Mouse (Mus musculus) heart, embryonic 12.5 days (tissue): ENCODE measurements around the gene Fbxw7. TPM values are rescaled to one million over a fixed set of nuclear protein-coding genes. Genes with fewer than 3 reads are reported as not detected.

Experiments
- ATAC-seq: fragments of 200-750 bp; cut with Nextera tagmentation; 2 replicates; pipeline ENCODE4 v1.8.0; 2017; ENCODE audit warnings: moderate TSS enrichment, moderate library complexity; ENCODE audit not compliant: insufficient number of reproducible peaks, low FRiP score
- H3K27ac ChIP-seq: fragments of 300-500 bp; sonication (generic); 2 replicates; pipeline ENCODE4 v1.5.1; 2016; ENCODE audit warnings: mild to moderate bottlenecking, moderate library complexity; ENCODE audit not compliant: poor library complexity, severe bottlenecking
- H3K27me3 ChIP-seq: fragments of 300-500 bp; sonication (generic); replicated peaks from 2 replicates; pipeline ENCODE4 v1.6.1; 2016; ENCODE audit warnings: mild to moderate bottlenecking, moderate library complexity
- H3K36me3 ChIP-seq: fragments of 300-500 bp; sonication (generic); 2 replicates; pipeline ENCODE4 v1.6.1; 2016; ENCODE audit warnings: mild to moderate bottlenecking, moderate library complexity
- H3K4me1 ChIP-seq: fragments of 300-500 bp; sonication (generic); replicated peaks from 2 replicates; pipeline ENCODE4 v1.6.1; 2016; ENCODE audit warnings: mild to moderate bottlenecking
- H3K4me2 ChIP-seq: fragments of 300-500 bp; sonication (generic); 2 replicates; pipeline ENCODE4 v1.6.1; 2016; ENCODE audit warnings: mild to moderate bottlenecking, moderate library complexity
- H3K4me3 ChIP-seq: fragments of 300-500 bp; sonication (generic); 2 replicates; pipeline ENCODE4 v1.5.1; 2016; ENCODE audit warnings: mild to moderate bottlenecking
- H3K9ac ChIP-seq: fragments of 300-500 bp; sonication (generic); 2 replicates; pipeline ENCODE4 v1.6.1; 2016; ENCODE audit warnings: mild to moderate bottlenecking, moderate library complexity
- H3K9me3 ChIP-seq: fragments of 300-500 bp; sonication (generic); replicated peaks from 2 replicates; pipeline ENCODE4 v1.6.1; 2016; ENCODE audit warnings: mild to moderate bottlenecking, moderate library complexity
- whole genome bisulfite sequencing: fragments of 180-500 bp; shearing (Covaris S2); methylation state at CpG from one replicate; pipeline ENCODE4 v1.1.7; 2016; 5-methylcytosine and 5-hydroxymethylcytosine counted together
- polyA plus RNA-seq: library from polyadenylated mRNA; unstranded; fragments of >200 nt; fragmentation: Nextera tagmentation; extraction: Ambion mirVana; gene quantifications from 2 replicates; pipeline ENCODE4 v1.2.1, GENCODE M21; 2016

Gene Fbxw7
- polyA plus RNA-seq, 1 experiment from 2014 or later, result 6.9 TPM

DNA sequence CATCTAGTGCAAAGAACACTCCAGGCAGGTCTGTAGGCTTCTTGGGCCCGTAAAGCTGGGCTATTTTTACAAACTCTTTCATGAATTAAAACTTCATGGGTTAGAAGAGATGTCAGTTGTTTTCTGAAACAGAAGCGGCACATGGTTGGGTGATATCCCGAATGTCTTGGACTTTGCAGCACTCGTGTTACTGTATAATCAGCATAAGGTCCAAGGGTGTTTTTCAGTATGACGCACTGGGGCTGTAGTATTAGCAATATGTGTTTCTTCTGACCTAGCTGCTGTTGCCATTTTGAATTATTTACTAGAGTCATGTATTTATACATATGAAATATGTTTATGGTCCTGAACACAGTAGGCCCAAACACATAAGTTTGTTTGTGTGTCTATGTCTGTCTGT lies 111.1 kb downstream of the Fbxw7 start:
- no peaks in the 10 kb centered on the region for H3K36me3 ChIP-seq
- WGBS, result 81% methylated on average over 5 of the region's 5 CpGs
- peak overlapping the region; percentile 5; the same call in 1 of the 2 replicates for H3K4me3 ChIP-seq
- no peaks in the 10 kb centered on the region for H3K9me3 ChIP-seq
- no peak for ATAC-seq
- H3K27ac ChIP-seq, result no peak overlapping the region
- H3K4me2 ChIP-seq, result peak overlapping the region; percentile 39
- 0 out of 2 replicates have a peak overlapping the region, but pooled peaks have one; percentile 17 for H3K9ac ChIP-seq
- H3K4me1 ChIP-seq, result peaks cover 17% of the 10 kb centered on the region
- H3K27me3 ChIP-seq, result no peaks in the 10 kb centered on the region

DNA sequence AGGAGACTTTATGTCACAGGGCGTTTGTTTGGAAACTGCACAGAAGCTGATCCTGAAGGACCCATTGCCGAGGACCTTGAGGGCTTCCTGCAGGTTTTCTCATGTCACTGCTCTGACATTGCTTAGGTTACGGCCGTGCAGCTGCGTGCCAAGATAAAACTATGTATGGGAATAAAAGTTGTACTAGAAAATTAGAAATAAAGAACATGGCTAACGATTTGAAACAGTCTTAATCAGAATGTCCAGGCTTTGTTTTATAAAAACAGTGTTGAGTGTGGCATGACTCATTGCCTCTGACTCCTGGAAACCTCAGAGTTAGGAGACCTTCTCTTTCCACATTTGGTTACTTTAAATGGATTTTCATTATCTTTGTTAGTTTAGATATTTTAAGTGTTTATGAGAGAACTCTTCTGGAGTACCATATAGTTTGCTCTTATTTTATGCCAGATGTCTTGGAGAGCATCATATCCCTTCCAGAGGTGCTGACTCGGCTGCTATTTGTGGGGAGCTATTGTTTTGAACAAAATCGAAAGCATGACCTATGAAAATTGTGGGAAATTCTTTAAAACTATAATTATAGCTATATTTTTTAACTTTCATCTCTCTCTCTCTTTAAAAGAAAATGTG lies 112.2 kb downstream of the Fbxw7 start:
- H3K4me2 ChIP-seq, result no peak overlapping the region

DNA sequence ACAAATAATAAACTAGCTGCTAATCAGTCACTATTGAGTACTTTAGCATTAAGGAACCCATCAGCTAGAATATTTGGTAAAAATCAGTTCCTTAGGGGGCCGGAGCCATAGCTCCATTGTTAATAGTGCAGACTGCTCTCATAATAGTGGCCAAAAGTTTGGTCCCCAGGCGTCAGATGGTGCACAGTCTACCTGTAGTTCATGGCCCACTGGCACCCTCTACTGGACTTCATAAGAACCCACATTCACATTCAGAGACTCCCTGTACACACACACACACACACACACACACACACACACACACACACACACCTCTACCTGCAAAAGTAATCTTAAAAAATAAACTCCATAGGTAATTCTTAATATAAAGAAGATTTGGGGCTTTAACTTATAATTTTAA lies 112.8 kb downstream of the Fbxw7 start:
- no peak overlapping the region for H3K4me3 ChIP-seq
- H3K4me1 ChIP-seq, result peaks cover 16% of the 10 kb centered on the region
- H3K27me3 ChIP-seq, result no peaks in the 10 kb centered on the region
- H3K4me2 ChIP-seq, result no peak overlapping the region
- no peak overlapping the region for H3K9ac ChIP-seq
- WGBS, result 78% methylated on average over 2 of the region's 2 CpGs
- H3K36me3 ChIP-seq, result no peaks in the 10 kb centered on the region
- no peak for ATAC-seq
- no peaks in the 10 kb centered on the region for H3K9me3 ChIP-seq
- H3K27ac ChIP-seq, result no peak overlapping the region

More for the DNA sequence above, 112.2 kb downstream of the Fbxw7 start:
- Histone ChIP-seq H3K4me3 (no peak overlapping the region), H3K36me3 (no peaks in the 10 kb centered on the region), H3K9ac (no peak overlapping the region), H3K4me1 (peaks cover 17% of the 10 kb centered on the region), H3K27ac (no peak overlapping the region), H3K27me3 (no peaks in the 10 kb centered on the region), H3K9me3 (no peaks in the 10 kb centered on the region)
- ATAC-seq, result no peak
- WGBS, result 73% methylated on average over 8 of the region's 8 CpGs

DNA sequence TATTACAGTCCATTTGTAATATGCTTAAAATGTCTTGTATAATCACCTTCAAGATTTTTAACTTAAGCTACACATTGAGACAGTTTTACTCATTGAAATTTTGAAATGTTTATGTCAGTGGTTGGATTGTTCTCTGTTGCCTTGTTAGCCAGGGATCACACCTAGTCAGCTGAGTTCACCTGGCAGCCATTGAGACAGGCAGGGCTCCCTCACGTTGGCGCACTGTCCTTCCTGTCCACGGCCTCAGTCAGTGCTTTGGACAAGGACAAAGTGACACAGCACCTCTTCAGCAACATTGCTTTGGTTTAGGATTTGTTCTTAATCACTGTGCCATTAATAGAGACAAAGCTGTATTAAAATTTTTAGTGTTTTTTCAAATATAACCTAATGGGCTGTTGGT lies 114.1 kb downstream of the Fbxw7 start:
- Histone ChIP-seq H3K4me2 (no peak overlapping the region), H3K27ac (no peak overlapping the region), H3K4me3 (no peak overlapping the region), H3K36me3 (no peaks in the 10 kb centered on the region), H3K9me3 (no peaks in the 10 kb centered on the region), H3K9ac (no peak overlapping the region), H3K27me3 (no peaks in the 10 kb centered on the region), H3K4me1 (peaks cover 11% of the 10 kb centered on the region)
- WGBS, result 82% methylated on average over 3 of the region's 3 CpGs
- no peak for ATAC-seq

DNA sequence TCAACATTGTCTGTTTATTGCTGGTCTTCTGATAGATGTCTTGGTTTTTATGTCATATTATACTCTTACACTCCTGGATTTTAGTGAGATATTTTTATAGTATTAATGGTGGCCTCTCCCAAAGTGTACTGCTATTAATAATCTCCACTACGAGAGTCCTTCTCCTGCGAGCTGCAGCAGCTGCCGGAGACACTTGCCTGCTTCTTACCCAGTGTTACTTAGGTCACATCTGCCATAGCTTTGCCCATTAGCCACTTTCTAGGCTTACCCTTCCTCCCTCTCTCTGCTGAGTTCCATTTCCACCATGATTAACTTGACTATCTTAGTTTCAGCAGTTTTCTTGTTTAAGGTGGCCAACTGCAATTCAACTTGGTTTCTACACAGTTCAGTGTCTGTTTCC lies 115.6 kb downstream of the Fbxw7 start:
- H3K27ac ChIP-seq, result no peak overlapping the region
- no peaks in the 10 kb centered on the region for H3K27me3 ChIP-seq
- H3K4me3 ChIP-seq, result no peak overlapping the region
- no peaks in the 10 kb centered on the region for H3K36me3 ChIP-seq
- H3K4me2 ChIP-seq, result no peak overlapping the region
- 53% methylated on average over 3 of the region's 3 CpGs for WGBS
- H3K9ac ChIP-seq, result no peak overlapping the region
- H3K4me1 ChIP-seq, result peaks cover 5% of the 10 kb centered on the region
- H3K9me3 ChIP-seq, result no peaks in the 10 kb centered on the region
- no peak for ATAC-seq

DNA sequence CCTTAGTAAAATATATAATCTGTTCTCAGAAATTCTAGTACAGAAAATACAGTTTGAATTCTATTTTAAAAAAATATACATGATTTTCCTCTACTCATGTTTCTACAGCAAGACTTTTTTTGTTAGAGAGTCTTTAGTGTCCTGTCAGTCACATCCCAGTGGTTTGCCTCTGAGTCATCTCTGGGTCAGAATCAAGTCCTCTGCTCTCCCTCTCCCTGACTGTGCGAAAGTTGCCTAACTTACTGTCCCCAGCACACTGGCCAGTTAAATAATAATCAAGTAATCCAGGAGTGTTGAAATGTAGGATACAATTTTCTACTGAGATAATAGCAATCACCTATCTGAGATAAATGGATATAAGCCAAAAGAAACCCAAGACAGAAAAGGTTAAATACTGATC lies 120.7 kb downstream of the Fbxw7 start:
- no peaks in the 10 kb centered on the region for H3K27me3 ChIP-seq
- no peak overlapping the region for H3K27ac ChIP-seq
- no peaks in the 10 kb centered on the region for H3K36me3 ChIP-seq
- no peak overlapping the region for H3K4me2 ChIP-seq
- H3K4me1 ChIP-seq, result peaks cover 4% of the 10 kb centered on the region
- WGBS, result 68% methylated on average over 1 of the region's 1 CpGs
- H3K4me3 ChIP-seq, result no peak overlapping the region
- ATAC-seq, result no peak
- H3K9ac ChIP-seq, result no peak overlapping the region
- no peaks in the 10 kb centered on the region for H3K9me3 ChIP-seq

DNA sequence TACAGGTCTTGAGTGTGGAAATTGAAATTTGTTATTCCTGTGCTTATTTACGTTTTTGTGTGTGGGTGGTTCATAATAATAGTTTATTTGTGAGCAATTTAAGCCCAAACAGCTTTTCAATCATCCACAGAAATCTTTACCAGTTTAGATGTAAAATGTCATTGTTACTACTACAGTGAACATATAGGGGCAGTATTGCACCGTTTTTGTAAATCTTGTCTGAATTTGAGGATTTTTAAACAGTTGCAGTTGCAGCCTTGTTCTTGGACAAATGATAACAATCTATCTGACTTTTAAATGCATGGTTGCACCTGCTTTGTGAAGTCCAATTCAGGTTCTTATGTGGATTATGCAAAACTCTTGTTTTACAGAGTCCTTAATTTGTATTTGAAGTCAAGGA lies 121.2 kb downstream of the Fbxw7 start:
- Histone ChIP-seq H3K36me3 (no peaks in the 10 kb centered on the region), H3K9me3 (no peaks in the 10 kb centered on the region), H3K4me2 (no peak overlapping the region), H3K27me3 (no peaks in the 10 kb centered on the region), H3K27ac (no peak overlapping the region), H3K9ac (no peak overlapping the region), H3K4me1 (peaks cover 4% of the 10 kb centered on the region), H3K4me3 (no peak overlapping the region)
- 56% methylated on average over 2 of the region's 2 CpGs for WGBS
- ATAC-seq, result no peak

DNA sequence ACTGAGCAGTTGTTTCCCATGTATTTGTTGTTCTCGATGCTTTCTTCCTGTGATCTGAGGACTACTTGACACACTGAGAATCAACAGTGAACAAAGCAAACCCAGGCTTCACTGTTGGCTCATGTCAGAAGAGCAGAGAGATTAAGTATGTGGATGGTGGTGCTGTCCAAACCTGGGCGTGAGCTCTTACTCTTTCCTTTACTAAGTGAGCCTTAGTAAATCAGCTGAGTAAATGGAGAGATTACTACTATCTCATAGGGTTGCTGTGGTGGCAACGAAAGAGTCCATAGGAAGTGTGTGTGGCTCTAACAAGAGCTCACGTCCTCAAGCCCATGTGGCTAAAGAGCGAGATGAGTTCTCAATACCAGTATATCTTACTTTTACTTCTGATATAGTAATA lies 121.9 kb downstream of the Fbxw7 start:
- WGBS, result 71% methylated on average over 5 of the region's 5 CpGs
- H3K4me3 ChIP-seq, result no peak overlapping the region
- ATAC-seq, result no peak

DNA sequence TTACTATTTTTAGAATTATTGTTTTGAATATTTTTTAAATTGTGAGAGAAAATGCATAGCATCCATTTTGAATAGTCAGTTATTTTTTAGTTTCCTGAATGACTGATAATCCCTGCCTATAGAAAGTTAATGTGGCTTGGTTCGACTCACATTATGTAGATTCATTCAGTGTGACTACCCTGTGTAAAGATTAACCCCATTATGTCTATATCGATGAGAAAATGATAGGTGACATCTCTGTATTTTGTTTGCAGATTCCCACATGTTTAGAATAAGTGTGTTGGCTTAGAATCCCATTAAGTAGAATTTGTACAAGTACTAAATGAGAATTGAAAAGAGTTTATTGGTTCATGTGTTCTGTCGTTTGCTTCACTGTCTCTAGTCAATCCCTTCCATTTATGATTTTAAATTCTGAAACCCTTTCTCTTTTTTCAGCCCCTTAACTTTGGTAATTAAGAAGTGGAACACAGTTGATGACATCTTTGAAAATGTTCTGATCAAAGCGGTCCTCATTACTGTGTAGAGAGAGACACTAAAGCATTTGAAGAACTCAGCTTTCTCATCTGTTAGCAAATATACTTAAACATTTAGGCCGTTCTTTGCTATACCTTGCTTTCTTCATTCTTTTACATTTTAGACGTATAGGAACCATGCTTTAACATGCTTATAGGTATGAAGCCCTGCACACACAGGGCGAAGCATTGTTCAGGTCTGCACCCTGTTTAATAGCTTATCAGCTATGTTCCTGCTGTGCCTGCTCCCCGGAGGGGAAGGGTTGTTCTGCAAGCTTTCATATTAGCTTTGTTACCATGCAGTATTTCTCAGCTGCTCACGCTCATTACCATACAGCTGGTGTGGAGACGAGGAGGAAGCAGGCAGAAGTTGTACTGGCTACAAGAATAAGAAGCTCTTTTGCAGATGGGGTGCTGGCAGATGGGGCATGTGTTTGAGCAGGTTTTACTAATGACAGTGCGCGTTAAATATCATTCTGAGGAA lies 122.6 kb downstream of the Fbxw7 start:
- H3K9me3 ChIP-seq, result no peaks in the 10 kb centered on the region
- no peak overlapping the region for H3K4me2 ChIP-seq
- no peaks in the 10 kb centered on the region for H3K27me3 ChIP-seq
- no peaks in the 10 kb centered on the region for H3K36me3 ChIP-seq
- H3K27ac ChIP-seq, result no peak overlapping the region
- H3K4me1 ChIP-seq, result peaks cover 4% of the 10 kb centered on the region
- ATAC-seq, result no peak
- no peak overlapping the region for H3K4me3 ChIP-seq
- WGBS, result 71% methylated on average over 12 of the region's 12 CpGs
- H3K9ac ChIP-seq, result no peak overlapping the region

More for the DNA sequence above, 121.9 kb downstream of the Fbxw7 start:
- no peak overlapping the region for H3K9ac ChIP-seq
- no peak overlapping the region for H3K27ac ChIP-seq
- no peaks in the 10 kb centered on the region for H3K9me3 ChIP-seq
- H3K36me3 ChIP-seq, result no peaks in the 10 kb centered on the region
- H3K4me1 ChIP-seq, result peaks cover 4% of the 10 kb centered on the region
- no peak overlapping the region for H3K4me2 ChIP-seq
- H3K27me3 ChIP-seq, result no peaks in the 10 kb centered on the region

DNA sequence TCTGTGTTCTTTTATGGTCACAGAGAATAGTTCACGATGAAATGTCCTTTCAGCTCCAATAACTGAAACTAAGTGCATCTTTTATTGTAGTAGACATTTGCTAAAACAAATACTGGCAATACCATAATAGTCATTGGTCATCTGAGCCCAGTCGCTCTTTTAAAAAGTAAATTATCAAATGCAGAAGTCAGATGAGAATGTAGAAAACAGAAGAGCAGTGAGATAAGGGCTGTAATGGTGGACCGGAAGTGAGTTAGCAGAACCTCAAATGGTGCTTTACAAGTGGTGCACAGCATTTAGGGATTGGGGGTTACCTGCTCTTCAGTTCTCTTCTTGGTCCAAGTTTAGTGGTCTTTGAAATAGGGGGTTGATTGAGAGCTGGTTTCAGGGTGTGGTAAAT lies 129.9 kb downstream of the Fbxw7 start:
- Histone ChIP-seq H3K4me2 (no peak overlapping the region), H3K27ac (no peak overlapping the region), H3K9ac (no peak overlapping the region), H3K4me1 (peaks cover 3% of the 10 kb centered on the region; the same call in 1 of the 2 replicates), H3K27me3 (no peaks in the 10 kb centered on the region), H3K4me3 (no peak overlapping the region), H3K9me3 (no peaks in the 10 kb centered on the region), H3K36me3 (no peaks in the 10 kb centered on the region)
- WGBS, result 87% methylated on average over 3 of the region's 3 CpGs
- ATAC-seq, result no peak

DNA sequence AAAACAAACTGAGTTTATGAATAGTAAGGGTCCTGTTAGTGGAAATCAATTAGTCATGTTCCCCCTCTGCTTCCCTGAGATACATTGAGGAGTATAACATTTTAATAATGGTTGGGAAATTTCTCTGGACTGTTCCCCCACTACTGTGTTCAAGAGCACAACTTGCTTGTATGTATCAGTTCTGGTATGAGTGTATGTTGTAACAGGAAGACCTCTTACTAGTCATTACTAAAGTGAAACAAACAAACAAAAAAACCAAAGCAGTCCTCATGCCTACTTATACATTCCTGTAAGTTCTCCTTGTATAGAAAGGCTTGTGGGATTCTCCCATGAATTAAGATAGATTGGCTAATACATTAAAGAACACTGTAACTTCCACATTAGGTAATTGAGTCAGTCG lies 131.3 kb downstream of the Fbxw7 start:
- 96% methylated on average over 1 of the region's 1 CpGs for WGBS
- Histone ChIP-seq H3K9ac (no peak overlapping the region), H3K4me3 (no peak overlapping the region), H3K9me3 (no peaks in the 10 kb centered on the region), H3K27ac (no peak overlapping the region), H3K27me3 (no peaks in the 10 kb centered on the region), H3K4me2 (no peak overlapping the region), H3K36me3 (no peaks in the 10 kb centered on the region), H3K4me1 (peaks cover 3% of the 10 kb centered on the region; the same call in 1 of the 2 replicates)
- no peak for ATAC-seq
